Mouse (Mus musculus): ENCODE measurements at regions not wholly inside any gene's neighbourhood (a gene's known extent, or its start where the extent isn't known, plus 50 kb on each side); places are given as distances from the start of the nearest gene placed in this dataset.

DNA sequence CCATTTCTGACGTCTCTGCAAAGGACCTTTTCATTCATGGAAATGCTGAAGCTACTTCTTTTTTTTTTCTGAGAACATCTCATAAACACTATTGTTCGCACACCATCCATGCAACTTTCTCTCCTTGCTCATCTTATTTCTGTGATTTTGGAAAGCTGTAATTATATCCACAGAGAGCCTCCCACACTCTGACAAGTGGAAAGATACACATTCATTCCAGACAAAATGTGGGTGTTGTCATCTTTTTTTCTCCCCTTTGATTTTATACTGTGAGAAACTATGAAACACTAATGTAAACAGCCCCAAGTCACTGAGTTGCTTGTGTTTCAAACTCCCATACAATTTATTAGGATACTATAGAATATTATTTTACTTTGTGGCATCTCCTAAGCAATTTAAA is 129.6 kb upstream of the Galnt5 start:
- no peak for TF ChIP-seq CTCF (IDR thresholded peaks at IDR 0.05; ENCODE audit: low read depth, low read length)
- no peak for TF ChIP-seq TAL1 (conservative IDR thresholded peaks at IDR 0.05; ENCODE audit: low read depth, low read length)

Measured in G1E (cell line).